Mouse (Mus musculus) bone marrow macrophage, adult 2 months (primary cell): ENCODE data around the gene Mdm4.

Experiments
- CTCF ChIP-seq: IDR thresholded peaks from 2 replicates; pipeline ENCODE4 v1.5.1; 2012; ENCODE audit warnings: low read depth, mild to moderate bottlenecking, low read length, moderate library complexity
- POLR2A ChIP-seq: IDR thresholded peaks from 2 replicates; pipeline ENCODE4 v1.6.1; 2012; ENCODE audit warnings: mild to moderate bottlenecking, low read depth, low read length, borderline replicate concordance

GRCm38 (mm10) chr1:133071666-133072381 lies 41.5 kb upstream of the Mdm4 start:
- TF ChIP-seq CTCF (no peak), POLR2A (no peak)
